Mouse (Mus musculus) lung, adult 2 months (tissue): ENCODE data around the gene Bpi.

ENCODE experiments used
- CTCF ChIP-seq: fragments of 200-500 bp; IDR thresholded peaks from 2 replicates; pipeline ENCODE4 v1.5.1; 2011; ENCODE audit warnings: mild to moderate bottlenecking, low read length, control low read depth; ENCODE audit not compliant: insufficient read depth
- POLR2A ChIP-seq: fragments of 200-500 bp; IDR thresholded peaks from 2 replicates; pipeline ENCODE4 v1.6.1; 2011; ENCODE audit warnings: low read depth, mild to moderate bottlenecking, control low read depth, low read length, borderline replicate concordance; ENCODE audit errors: extremely low read depth

DNA sequence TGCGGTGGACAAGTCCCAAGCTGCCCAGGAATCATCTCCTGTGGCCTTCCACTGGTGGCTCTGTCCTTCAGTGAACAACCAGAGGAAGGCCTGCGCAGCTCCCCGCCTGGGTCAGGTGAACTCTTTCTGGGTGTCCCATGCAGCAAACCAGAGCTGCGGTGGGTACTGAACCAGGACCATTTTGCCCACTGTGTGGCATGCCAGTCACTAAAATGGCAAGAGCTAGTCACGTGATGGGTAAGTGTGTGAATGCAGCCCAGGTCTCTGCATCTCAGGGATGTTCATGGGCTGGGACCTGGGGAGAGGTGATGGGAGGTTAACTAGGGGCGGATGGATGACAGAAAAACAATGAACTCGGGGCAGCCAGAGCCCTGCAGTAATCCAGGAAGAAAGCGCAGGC, 12.1 kb downstream of the Bpi start:
- no peak for TF ChIP-seq CTCF
- TF ChIP-seq POLR2A, result no peak
